Mouse (Mus musculus) adrenal gland, postnatal 25 days (tissue): Measurements from ENCODE around the gene Csrp2. TPM values are rescaled to one million over a fixed set of nuclear protein-coding genes. Genes with fewer than 3 reads are reported as not detected.

Experiments
- DNase-seq: peaks from one replicate; pipeline ENCODE4 v3.0.0; 2021; ENCODE audit warnings: mixed read lengths
- total RNA-seq: library from RNA; stranded (reverse); gene quantifications from 2 replicates; pipeline ENCODE4 v1.2.3, GENCODE M21; 2021

Gene Csrp2
- total RNA-seq, 1 experiment from 2014 or later, result 219 TPM

- no peak for DNase-seq
Observed at GRCm38 (mm10) chr10:110931913-110932560, 12.4 kb downstream of the Csrp2 start.

GRCm38 (mm10) chr10:110933584-110933983 is 14.0 kb downstream of the Csrp2 start:
- no peak for DNase-seq

GRCm38 (mm10) chr10:110935081-110935480 is 15.5 kb downstream of the Csrp2 start:
- DNase-seq, result no peak

DNA sequence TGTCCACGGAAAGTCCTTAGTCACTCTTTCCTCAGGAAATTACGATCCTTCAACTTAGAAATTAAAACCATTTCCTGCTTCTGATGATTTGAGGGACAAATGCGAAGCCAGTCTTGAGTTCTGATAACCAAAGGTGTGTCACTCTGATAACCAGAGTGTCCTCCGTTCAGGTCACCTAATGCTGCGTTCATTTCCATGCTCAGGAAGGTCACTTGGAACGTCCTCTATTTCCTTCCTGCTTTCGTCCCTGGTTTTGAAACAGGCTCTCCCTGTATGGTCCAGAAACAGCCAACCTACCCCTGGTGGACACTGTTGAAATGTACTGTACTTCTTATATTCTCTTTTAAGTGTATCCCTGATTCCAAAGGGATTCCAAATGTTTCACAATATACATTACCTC is 16.1 kb downstream of the Csrp2 start:
- DNase-seq, result no peak

GRCm38 (mm10) chr10:110938361-110938760 is 18.8 kb downstream of the Csrp2 start:
- DNase-seq, result no peak

DNA sequence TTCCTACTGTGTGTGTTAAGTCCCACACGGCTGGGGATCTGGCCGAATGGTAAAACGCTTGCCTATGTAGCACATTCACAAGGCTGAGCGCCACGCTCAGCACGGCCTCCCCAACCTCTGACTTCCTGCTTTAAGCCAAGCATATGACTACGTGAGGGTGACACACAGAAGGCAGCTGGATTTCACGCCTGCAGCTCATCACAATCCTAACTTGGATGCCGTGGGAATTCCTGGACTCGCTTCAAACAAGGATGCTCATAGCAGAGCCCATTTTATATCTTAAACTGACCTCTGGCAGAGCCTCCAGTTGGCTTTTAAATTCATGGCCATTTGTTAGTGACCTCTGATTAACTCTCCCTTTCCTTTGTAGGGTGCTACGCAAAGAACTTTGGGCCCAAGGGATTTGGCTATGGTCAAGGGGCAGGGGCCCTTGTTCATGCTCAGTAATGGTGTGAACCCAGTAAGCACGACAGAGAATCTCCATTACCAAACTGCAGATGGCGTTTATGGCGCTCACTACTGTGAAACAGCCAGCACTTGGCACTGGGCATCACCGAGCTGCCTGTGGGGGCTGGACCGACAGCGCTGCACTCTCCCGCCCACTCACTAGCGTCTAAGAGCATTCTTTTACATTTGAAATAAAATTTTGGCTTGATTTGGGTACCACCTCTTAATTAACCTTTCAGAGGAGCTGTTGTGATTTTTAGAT is 19.4 kb downstream of the Csrp2 start:
- DNase-seq, result no peak

GRCm38 (mm10) chr10:110939717-110940116 is 20.1 kb downstream of the Csrp2 start:
- DNase-seq, result no peak

DNA sequence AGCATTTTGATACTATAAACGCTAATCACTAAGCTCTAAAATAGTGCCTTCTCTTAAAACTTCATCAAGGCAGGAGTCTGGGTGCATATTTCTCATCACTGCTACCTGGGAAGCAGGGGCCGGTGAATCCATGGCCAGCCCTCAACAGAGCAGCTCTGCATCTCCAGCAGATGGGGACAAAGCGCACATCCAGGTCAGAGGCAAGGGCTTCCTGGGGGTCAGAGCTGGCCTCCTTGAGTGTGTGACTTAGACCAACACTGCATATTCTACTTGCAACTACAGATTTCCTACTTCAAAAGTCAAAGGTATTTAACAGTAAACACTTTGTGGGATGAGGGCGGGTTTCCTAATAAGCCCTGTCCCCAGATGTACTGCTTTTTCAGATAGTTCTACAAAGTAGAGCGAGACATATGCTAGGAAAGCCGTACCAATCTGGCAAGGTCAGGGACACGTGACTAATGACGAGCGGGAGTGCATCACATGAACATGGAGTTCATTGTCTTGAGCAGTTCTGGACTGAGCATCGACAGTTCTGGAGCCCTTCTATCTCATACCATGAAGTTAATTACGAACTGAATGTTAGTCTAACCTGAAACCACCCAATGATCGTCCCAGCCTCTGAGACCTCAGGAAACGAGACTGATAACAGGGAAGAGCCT is 21.3 kb downstream of the Csrp2 start:
- no peak for DNase-seq

- DNase-seq, result no peak
Observed at GRCm38 (mm10) chr10:110941968-110942367, 22.4 kb downstream of the Csrp2 start.

DNA sequence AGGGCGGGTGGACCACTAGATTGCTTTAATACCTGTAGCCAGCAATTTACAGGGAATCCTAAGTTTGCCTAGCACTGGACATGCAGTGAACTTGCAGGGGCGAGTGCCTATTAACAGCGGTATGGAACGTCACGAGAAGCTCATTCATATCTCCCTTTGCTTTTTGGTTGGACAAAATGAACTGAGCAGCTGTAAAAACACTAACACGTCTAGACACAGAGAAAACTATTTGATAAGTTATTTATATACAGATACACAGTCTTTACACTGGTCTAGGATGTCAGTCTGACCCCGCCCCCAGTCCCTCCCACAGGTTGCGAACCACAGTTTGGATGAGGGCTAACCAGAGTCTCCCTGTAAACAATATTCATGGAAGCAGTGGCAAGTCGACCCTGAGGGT is 23.2 kb downstream of the Csrp2 start:
- no peak for DNase-seq

DNA sequence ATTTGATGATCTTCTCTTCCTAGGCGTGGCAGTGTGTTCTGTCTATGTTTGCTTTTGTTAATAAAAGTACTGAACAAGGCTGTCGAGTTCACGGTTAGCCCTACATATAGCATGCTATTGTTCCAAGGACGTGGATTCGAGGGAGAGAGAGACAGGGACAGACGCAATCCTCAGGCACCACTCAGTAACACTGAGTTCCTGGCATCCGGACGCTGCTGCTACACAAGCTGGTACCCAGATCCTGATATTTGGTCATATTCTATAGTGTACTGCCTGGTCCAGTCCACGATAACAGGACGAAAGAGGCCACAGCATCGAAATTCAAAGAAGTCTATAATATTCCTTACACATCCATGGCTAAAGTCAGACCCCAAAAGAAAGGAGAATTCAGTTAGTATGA is 24.6 kb downstream of the Csrp2 start:
- no peak for DNase-seq

- no peak for DNase-seq
Observed at GRCm38 (mm10) chr10:110945966-110946365, 26.4 kb downstream of the Csrp2 start.

DNA sequence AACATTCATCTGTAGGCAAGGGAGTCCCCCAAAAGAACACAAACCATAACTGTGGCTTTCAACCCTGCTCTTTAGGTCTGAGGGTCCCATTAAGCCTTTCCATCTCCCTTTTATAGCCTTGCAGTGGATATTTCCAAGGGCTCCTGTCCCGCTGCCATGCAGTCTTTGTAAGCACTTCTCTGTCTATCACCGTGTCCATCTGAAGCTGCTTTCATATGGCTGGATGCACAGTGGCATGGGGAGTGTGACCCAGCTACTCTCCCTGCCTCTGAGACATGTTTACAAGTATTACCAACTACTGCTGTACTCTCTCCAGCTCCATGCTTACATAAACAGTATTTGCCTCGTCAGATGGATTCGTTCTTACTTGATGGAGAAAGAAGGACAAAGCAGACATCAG is 28.0 kb downstream of the Csrp2 start:
- DNase-seq, result no peak

- DNase-seq, result no peak
Observed at GRCm38 (mm10) chr10:110951112-110951511, 31.5 kb downstream of the Csrp2 start.

DNA sequence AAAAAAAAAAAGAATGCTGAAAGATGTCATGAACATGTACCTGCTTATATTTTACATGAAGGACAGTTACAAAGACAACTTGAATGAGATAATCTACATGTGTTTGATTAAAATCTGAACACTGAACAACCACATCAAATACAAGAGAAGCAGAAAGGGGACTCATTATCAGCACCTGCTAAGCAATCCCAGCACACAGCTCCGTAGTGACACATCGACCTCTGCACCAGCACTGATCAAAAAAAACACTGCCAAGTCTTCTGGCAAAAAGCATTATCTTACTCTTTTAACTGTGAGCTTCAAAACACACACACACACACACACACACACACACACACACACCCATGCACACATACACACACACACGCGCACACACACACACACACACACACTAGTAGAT is 32.2 kb downstream of the Csrp2 start:
- no peak for DNase-seq

- no peak for DNase-seq
Observed at GRCm38 (mm10) chr10:110952271-110952670, 32.7 kb downstream of the Csrp2 start.

DNA sequence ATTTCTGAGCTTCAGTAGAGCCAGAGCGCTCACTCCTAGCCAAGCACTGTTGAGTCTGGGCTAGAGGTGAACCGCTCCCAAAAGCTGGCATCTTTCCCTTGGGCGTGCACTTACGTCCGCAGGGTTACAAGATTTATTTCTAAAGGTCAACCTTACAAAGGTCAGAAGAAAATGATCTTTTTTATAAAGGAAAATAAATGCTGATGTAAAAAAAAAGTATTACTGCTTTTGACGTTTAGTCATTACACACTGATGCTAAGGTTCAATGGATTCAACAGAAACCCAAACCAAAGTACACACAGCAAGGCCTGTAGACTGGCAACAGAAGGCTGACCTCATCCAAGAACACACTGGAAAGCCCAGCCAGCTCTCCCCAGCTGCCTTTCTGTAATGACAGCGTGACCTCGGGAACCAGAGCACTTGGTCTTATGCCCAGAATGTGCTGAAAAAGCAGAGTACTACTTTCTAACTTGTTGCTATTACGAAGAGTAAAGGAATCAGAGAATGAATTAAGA is 33.4 kb downstream of the Csrp2 start:
- DNase-seq, result peak; percentile 70

GRCm38 (mm10) chr10:110958879-110959278 is 39.3 kb downstream of the Csrp2 start:
- no peak for DNase-seq

GRCm38 (mm10) chr10:110959781-110960180 is 40.2 kb downstream of the Csrp2 start:
- no peak for DNase-seq

GRCm38 (mm10) chr10:110960841-110961240 is 41.3 kb downstream of the Csrp2 start:
- DNase-seq, result no peak

- no peak for DNase-seq
Observed at GRCm38 (mm10) chr10:110962172-110962571, 42.6 kb downstream of the Csrp2 start.

GRCm38 (mm10) chr10:110971044-110971443 is 51.5 kb downstream of the Csrp2 start:
- DNase-seq, result no peak

GRCm38 (mm10) chr10:110971483-110971882 is 51.9 kb downstream of the Csrp2 start:
- no peak for DNase-seq
